Comparison of ENCODE assay signal across 13 mouse cellular contexts in the genomic region with DNA sequence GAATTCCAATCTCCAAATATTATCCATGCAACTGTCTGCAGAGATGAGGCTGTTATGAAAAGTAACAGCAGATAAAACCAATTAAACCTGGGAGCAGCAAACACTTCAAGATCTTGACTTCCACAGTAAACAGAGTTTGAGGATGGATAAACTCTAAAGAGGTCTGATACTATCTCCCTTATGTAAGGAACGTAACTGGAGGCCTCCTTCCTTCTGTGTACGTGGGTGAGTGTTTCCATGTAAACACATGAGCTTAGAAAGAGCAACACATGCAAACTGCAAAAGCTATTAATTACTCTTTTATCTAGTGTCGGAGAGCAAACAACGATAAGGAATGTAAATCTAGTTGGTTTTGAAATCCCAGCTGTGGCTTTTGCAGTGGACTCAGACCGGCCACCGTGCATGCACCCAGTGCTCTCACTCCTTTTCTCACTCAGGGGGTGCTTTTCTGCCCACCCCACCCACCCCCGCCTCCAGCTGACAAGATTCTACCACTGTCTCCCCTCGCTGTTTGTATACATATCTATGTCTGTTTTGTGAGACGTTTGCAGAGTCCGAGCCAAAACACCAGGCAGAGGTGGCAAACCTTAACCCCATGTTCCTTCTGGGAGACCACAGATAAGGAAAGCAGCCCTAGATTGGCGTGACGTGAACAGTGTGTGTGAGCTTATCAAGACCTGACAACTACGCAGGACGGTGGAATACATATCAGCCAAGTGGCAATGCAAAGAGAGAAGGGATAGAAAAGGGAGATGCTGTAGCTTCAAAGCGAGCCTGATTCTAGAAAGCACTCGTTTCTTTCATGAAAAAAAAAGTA.
DNase-seq lines count a peak whose midpoint lies in the region; ATAC-seq and TF ChIP-seq lines count a peak whose summit lies in the region.
"Had no signal": no experiment of that assay in that cellular context is flagged by ENCODE, and none has a peak within 500 bp of the region (broad histone marks: within the 10 kb centered on the region; RNA-seq: fewer than 3 reads in every experiment).

No protein-coding gene starts in this region.

- peak; percentile 79 for DNase-seq in heart, adult 11 months
- no peak for DNase-seq in heart, postnatal 25 days (ENCODE audit: low spot score)
- DNase-seq in lung, postnatal 25 days (ENCODE audit: low spot score) = no peak
- DNase-seq in heart, postnatal 0 days (ENCODE audit: low spot score) = peak; percentile 16
- no peak for DNase-seq in thymus, postnatal 0 days (ENCODE audit: low spot score)
- no peak for DNase-seq in thymus, postnatal 4 days
- DNase-seq: gastrocnemius, postnatal 14 days; left cerebral cortex, postnatal 4 days; right cerebral cortex, postnatal 14 days had no signal

- no peak overlapping the region for H3K9ac ChIP-seq in lung, embryonic 15.5 days
- H3K9ac ChIP-seq in heart, postnatal 0 days (replicated peaks; ENCODE audit: low read depth, low read length) = peak overlapping the region; percentile 32; the same call in 1 of the 2 replicates
- H3K9ac ChIP-seq: neural tube, embryonic 15.5 days had no signal

- peak overlapping the region; percentile 30 for H3K4me2 ChIP-seq in lung, embryonic 15.5 days
- peak overlapping the region; percentile 52 for H3K4me2 ChIP-seq in heart, postnatal 0 days (ENCODE audit: low read depth, low read length)
- H3K4me2 ChIP-seq: neural tube, embryonic 15.5 days had no signal

- 18% methylated on average over 16 of the region's 16 CpGs for WGBS in lung, embryonic 15.5 days
- 18% methylated on average over 16 of the region's 16 CpGs for WGBS in heart, postnatal 0 days

- no peaks in the 10 kb centered on the region for H3K36me3 ChIP-seq in lung, embryonic 15.5 days
- no peaks in the 10 kb centered on the region for H3K36me3 ChIP-seq in heart, postnatal 0 days (replicated peaks; ENCODE audit: control insufficient read depth, insufficient read depth, low read length)
- H3K36me3 ChIP-seq: neural tube, embryonic 15.5 days had no signal

- H3K9me3 ChIP-seq in lung, embryonic 15.5 days = no peaks in the 10 kb centered on the region
- H3K9me3 ChIP-seq in heart, postnatal 0 days (replicated peaks; ENCODE audit: control insufficient read depth, low read length) = no peaks in the 10 kb centered on the region
- H3K9me3 ChIP-seq: neural tube, embryonic 15.5 days had no signal

- peak; percentile 46; the same call in 1 of the 2 replicates for ATAC-seq in lung, embryonic 15.5 days (ENCODE audit: borderline replicate concordance, extremely low read depth, low FRiP score, low TSS enrichment)
- no peak for ATAC-seq in heart, postnatal 0 days (ENCODE audit: insufficient read depth, low read depth)
- peak; percentile 98 for ATAC-seq in megakaryocyte progenitor cell, adult 5-6 weeks (replicated peaks; ENCODE audit: poor library complexity)
- ATAC-seq: activated CD4-positive, CD25-positive, alpha-beta regulatory T cell, adult 4 months had no signal

- H3K27me3 ChIP-seq in lung, embryonic 15.5 days = no peaks in the 10 kb centered on the region; the same call in 1 of the 2 replicates
- H3K27me3 ChIP-seq in heart, postnatal 0 days (ENCODE audit: control insufficient read depth, insufficient read depth, low read length) = no peaks in the 10 kb centered on the region
- H3K27me3 ChIP-seq: neural tube, embryonic 15.5 days had no signal

- H3K27ac ChIP-seq in lung, embryonic 15.5 days = no peak overlapping the region
- H3K27ac ChIP-seq in heart, postnatal 0 days (ENCODE audit: low read depth) = no peak overlapping the region
- H3K27ac ChIP-seq: neural tube, embryonic 15.5 days had no signal

- TF ChIP-seq CTCF in heart, postnatal 0 days (IDR thresholded peaks at IDR 0.05; ENCODE audit: low read depth) = no peak

- no peak for TF ChIP-seq EP300 in heart, postnatal 0 days (IDR thresholded peaks at IDR 0.05; ENCODE audit: low read depth)

- intact Hi-C loops in heart, postnatal 25 days (cut with DNase I) = no loop called here

- no peak overlapping the region for H3K4me3 ChIP-seq in lung, embryonic 15.5 days
- no peak overlapping the region for H3K4me3 ChIP-seq in heart, postnatal 0 days (ENCODE audit: low read depth, low read length)
- H3K4me3 ChIP-seq: neural tube, embryonic 15.5 days had no signal

- peaks cover 12% of the 10 kb centered on the region for H3K4me1 ChIP-seq in lung, embryonic 15.5 days
- H3K4me1 ChIP-seq in heart, postnatal 0 days (ENCODE audit: control insufficient read depth, insufficient read depth) = peaks cover 7% of the 10 kb centered on the region; the same call in 1 of the 2 replicates

Comparison
In these comparisons a context has a peak if more than half of its experiments do, and no peak if none do; other contexts are left out.
1. DNase-seq: peak in heart, adult 11 months (single experiment) and heart, postnatal 0 days (single experiment); none in heart, postnatal 25 days (single experiment), lung, postnatal 25 days (single experiment), thymus, postnatal 0 days (single experiment) and thymus, postnatal 4 days (single experiment).